Mouse (Mus musculus): ENCODE results near the gene Pde1c.

- TF ChIP-seq POLR2A (IDR thresholded peaks at IDR 0.05; ENCODE audit: borderline replicate concordance, extremely low read depth, insufficient read depth, insufficient read length, poor library complexity, severe bottlenecking): no peak
- no peak for TF ChIP-seq CTCF (IDR thresholded peaks at IDR 0.05; ENCODE audit: borderline replicate concordance, extremely low read depth, insufficient read depth, insufficient read length)
Observed at GRCm38 (mm10) chr6:56485078-56485477, 83.8 kb downstream of the Pde1c start.

Measured in brain, embryonic 14.5 days (tissue).